Mouse (Mus musculus): Measurements from ENCODE around the gene Furin. TPM values are rescaled to one million over a fixed set of nuclear protein-coding genes. Genes with fewer than 3 reads are reported as not detected.

Gene Furin
- polyA plus RNA-seq, 1 experiment from 2014 or later: 3.9 TPM

- ATAC-seq: no peak
Observed at GRCm38 (mm10) chr7:80368009-80368408, 37.2 kb downstream of the Furin start.

GRCm38 (mm10) chr7:80367232-80367631 lies 38.0 kb downstream of the Furin start:
- Histone ChIP-seq H3K27ac (ENCODE audit: low read depth, low read length) (no peak overlapping the region), H3K4me2 (ENCODE audit: low read length) (no peak overlapping the region), H3K36me3 (ENCODE audit: control insufficient read depth, insufficient read depth, low read length) (peaks cover 54% of the 10 kb centered on the region), H3K4me1 (ENCODE audit: control insufficient read depth, insufficient read depth, low read length) (0 out of 2 replicates have a peak, but pooled peaks cover 2% of the 10 kb centered on the region), H3K9me3 (replicated peaks; ENCODE audit: control insufficient read depth, low read length) (no peaks in the 10 kb centered on the region), H3K27me3 (replicated peaks; ENCODE audit: control insufficient read depth, insufficient read depth, low read length) (no peaks in the 10 kb centered on the region), H3K4me3 (ENCODE audit: low read depth, low read length) (no peak overlapping the region), H3K9ac (ENCODE audit: low read length) (no peak overlapping the region)
- DNase-seq (ENCODE audit: low spot score) (no peak), ATAC-seq (no peak)
- 98% methylated on average over 7 of the region's 7 CpGs for WGBS

More at GRCm38 (mm10) chr7:80368009-80368408, 37.2 kb downstream of the Furin start:
- Histone ChIP-seq H3K27me3 (replicated peaks; ENCODE audit: control insufficient read depth, insufficient read depth, low read length) (no peaks in the 10 kb centered on the region), H3K4me1 (ENCODE audit: control insufficient read depth, insufficient read depth, low read length) (0 out of 2 replicates have a peak, but pooled peaks cover 2% of the 10 kb centered on the region), H3K4me3 (ENCODE audit: low read depth, low read length) (no peak overlapping the region), H3K36me3 (ENCODE audit: control insufficient read depth, insufficient read depth, low read length) (peaks cover 46% of the 10 kb centered on the region), H3K4me2 (ENCODE audit: low read length) (no peak overlapping the region), H3K9ac (ENCODE audit: low read length) (no peak overlapping the region), H3K9me3 (replicated peaks; ENCODE audit: control insufficient read depth, low read length) (no peaks in the 10 kb centered on the region), H3K27ac (ENCODE audit: low read depth, low read length) (no peak overlapping the region)
- DNase-seq (ENCODE audit: low spot score): no peak
- 90% methylated on average over 9 of the region's 9 CpGs for WGBS

- DNase-seq (ENCODE audit: low spot score) (no peak), ATAC-seq (no peak)
- H3K4me1 ChIP-seq (ENCODE audit: control insufficient read depth, insufficient read depth, low read length): 0 out of 2 replicates have a peak, but pooled peaks cover 2% of the 10 kb centered on the region
- no peak overlapping the region for H3K9ac ChIP-seq (ENCODE audit: low read length)
- H3K27ac ChIP-seq (ENCODE audit: low read depth, low read length): no peak overlapping the region
- no peak overlapping the region for H3K4me3 ChIP-seq (ENCODE audit: low read depth, low read length)
- no peak overlapping the region for H3K4me2 ChIP-seq (ENCODE audit: low read length)
- no peaks in the 10 kb centered on the region for H3K9me3 ChIP-seq (replicated peaks; ENCODE audit: control insufficient read depth, low read length)
- no peaks in the 10 kb centered on the region for H3K27me3 ChIP-seq (replicated peaks; ENCODE audit: control insufficient read depth, insufficient read depth, low read length)
- whole genome bisulfite sequencing: 88% methylated on average over 2 of the region's 2 CpGs
- H3K36me3 ChIP-seq (ENCODE audit: control insufficient read depth, insufficient read depth, low read length): peaks cover 69% of the 10 kb centered on the region
Observed at GRCm38 (mm10) chr7:80365759-80366158, 39.5 kb downstream of the Furin start.

- Histone ChIP-seq H3K27ac (ENCODE audit: low read depth, low read length) (no peak overlapping the region), H3K36me3 (ENCODE audit: control insufficient read depth, insufficient read depth, low read length) (peaks cover 79% of the 10 kb centered on the region), H3K9ac (ENCODE audit: low read length) (no peak overlapping the region), H3K4me1 (ENCODE audit: control insufficient read depth, insufficient read depth, low read length) (no peaks in the 10 kb centered on the region), H3K27me3 (replicated peaks; ENCODE audit: control insufficient read depth, insufficient read depth, low read length) (no peaks in the 10 kb centered on the region), H3K4me3 (ENCODE audit: low read depth, low read length) (no peak overlapping the region), H3K9me3 (replicated peaks; ENCODE audit: control insufficient read depth, low read length) (no peaks in the 10 kb centered on the region), H3K4me2 (ENCODE audit: low read length) (no peak overlapping the region)
- DNase-seq (ENCODE audit: low spot score) (no peak), ATAC-seq (no peak)
- 83% methylated on average over 3 of the region's 3 CpGs for WGBS
Observed at GRCm38 (mm10) chr7:80360435-80360834, 44.8 kb downstream of the Furin start.

- WGBS: 53% methylated on average over 4 of the region's 4 CpGs
- Histone ChIP-seq H3K27ac (ENCODE audit: low read depth, low read length) (no peak overlapping the region), H3K27me3 (replicated peaks; ENCODE audit: control insufficient read depth, insufficient read depth, low read length) (no peaks in the 10 kb centered on the region), H3K9me3 (replicated peaks; ENCODE audit: control insufficient read depth, low read length) (no peaks in the 10 kb centered on the region), H3K9ac (ENCODE audit: low read length) (no peak overlapping the region), H3K36me3 (ENCODE audit: control insufficient read depth, insufficient read depth, low read length) (peaks cover 75% of the 10 kb centered on the region), H3K4me1 (ENCODE audit: control insufficient read depth, insufficient read depth, low read length) (no peaks in the 10 kb centered on the region), H3K4me3 (ENCODE audit: low read depth, low read length) (no peak overlapping the region), H3K4me2 (ENCODE audit: low read length) (no peak overlapping the region)
- no peak for DNase-seq (ENCODE audit: low spot score)
- no peak for ATAC-seq
Observed at GRCm38 (mm10) chr7:80358039-80358438, 47.2 kb downstream of the Furin start.

GRCm38 (mm10) chr7:80357156-80357555 lies 48.1 kb downstream of the Furin start:
- Histone ChIP-seq H3K9ac (ENCODE audit: low read length) (no peak overlapping the region), H3K4me2 (ENCODE audit: low read length) (no peak overlapping the region), H3K9me3 (replicated peaks; ENCODE audit: control insufficient read depth, low read length) (no peaks in the 10 kb centered on the region), H3K4me1 (ENCODE audit: control insufficient read depth, insufficient read depth, low read length) (no peaks in the 10 kb centered on the region), H3K4me3 (ENCODE audit: low read depth, low read length) (no peak overlapping the region), H3K27ac (ENCODE audit: low read depth, low read length) (peak overlapping the region; percentile 44; the same call in 1 of the 2 replicates), H3K36me3 (ENCODE audit: control insufficient read depth, insufficient read depth, low read length) (peaks cover 75% of the 10 kb centered on the region), H3K27me3 (replicated peaks; ENCODE audit: control insufficient read depth, insufficient read depth, low read length) (no peaks in the 10 kb centered on the region)
- WGBS: 13% methylated on average over 8 of the region's 8 CpGs
- ATAC-seq: no peak
- peak; percentile 30 for DNase-seq (ENCODE audit: low spot score)

GRCm38 (mm10) chr7:80356351-80356750 lies 48.9 kb downstream of the Furin start:
- DNase-seq (ENCODE audit: low spot score) (no peak), ATAC-seq (no peak)
- Histone ChIP-seq H3K4me3 (ENCODE audit: low read depth, low read length) (no peak overlapping the region), H3K36me3 (ENCODE audit: control insufficient read depth, insufficient read depth, low read length) (peaks cover 74% of the 10 kb centered on the region), H3K27me3 (replicated peaks; ENCODE audit: control insufficient read depth, insufficient read depth, low read length) (no peaks in the 10 kb centered on the region), H3K4me2 (ENCODE audit: low read length) (no peak overlapping the region), H3K4me1 (ENCODE audit: control insufficient read depth, insufficient read depth, low read length) (no peaks in the 10 kb centered on the region), H3K27ac (ENCODE audit: low read depth, low read length) (no peak overlapping the region), H3K9me3 (replicated peaks; ENCODE audit: control insufficient read depth, low read length) (no peaks in the 10 kb centered on the region), H3K9ac (ENCODE audit: low read length) (no peak overlapping the region)
- 88% methylated on average over 13 of the region's 13 CpGs for WGBS

- no peaks in the 10 kb centered on the region for H3K27me3 ChIP-seq (replicated peaks; ENCODE audit: control insufficient read depth, insufficient read depth, low read length)
- no peak overlapping the region for H3K27ac ChIP-seq (ENCODE audit: low read depth, low read length)
- H3K9me3 ChIP-seq (replicated peaks; ENCODE audit: control insufficient read depth, low read length): no peaks in the 10 kb centered on the region
- DNase-seq (ENCODE audit: low spot score): no peak
- WGBS: 93% methylated on average over 8 of the region's 8 CpGs
- peaks cover 60% of the 10 kb centered on the region for H3K36me3 ChIP-seq (ENCODE audit: control insufficient read depth, insufficient read depth, low read length)
- no peak for ATAC-seq
- H3K4me1 ChIP-seq (ENCODE audit: control insufficient read depth, insufficient read depth, low read length): no peaks in the 10 kb centered on the region
- H3K9ac ChIP-seq (ENCODE audit: low read length): no peak overlapping the region
- no peak overlapping the region for H3K4me2 ChIP-seq (ENCODE audit: low read length)
- H3K4me3 ChIP-seq (ENCODE audit: low read depth, low read length): no peak overlapping the region
Observed at GRCm38 (mm10) chr7:80352920-80353319, 52.3 kb downstream of the Furin start.

GRCm38 (mm10) chr7:80350808-80351207 lies 54.4 kb downstream of the Furin start:
- no peaks in the 10 kb centered on the region for H3K4me1 ChIP-seq (ENCODE audit: control insufficient read depth, insufficient read depth, low read length)
- no peak overlapping the region for H3K4me3 ChIP-seq (ENCODE audit: low read depth, low read length)
- WGBS: 91% methylated on average over 2 of the region's 2 CpGs
- H3K9me3 ChIP-seq (replicated peaks; ENCODE audit: control insufficient read depth, low read length): no peaks in the 10 kb centered on the region
- H3K27me3 ChIP-seq (replicated peaks; ENCODE audit: control insufficient read depth, insufficient read depth, low read length): no peaks in the 10 kb centered on the region
- no peak overlapping the region for H3K9ac ChIP-seq (ENCODE audit: low read length)
- H3K27ac ChIP-seq (ENCODE audit: low read depth, low read length): no peak overlapping the region
- no peak for ATAC-seq
- no peak for DNase-seq (ENCODE audit: low spot score)
- peaks cover 45% of the 10 kb centered on the region for H3K36me3 ChIP-seq (ENCODE audit: control insufficient read depth, insufficient read depth, low read length)
- no peak overlapping the region for H3K4me2 ChIP-seq (ENCODE audit: low read length)

Data from forebrain, embryonic 14.5 days (tissue).